Mouse (Mus musculus) T-helper 2 cell (primary cell): ENCODE results near the gene Crybb2.

Experiments
- in situ Hi-C: fragments of 300-600 bp; cut with MboI, MseI; formaldehyde crosslinking; loops from one replicate; pipeline ENCODE4 v1.15.1; 2025; ENCODE audit warnings: high pct_unique_total_duplicates

Gene Crybb2

GRCm38 (mm10) chr5:113091162-113091561 is 21.2 kb upstream of the Crybb2 start:
- in situ Hi-C loops = no loop called here

DNA sequence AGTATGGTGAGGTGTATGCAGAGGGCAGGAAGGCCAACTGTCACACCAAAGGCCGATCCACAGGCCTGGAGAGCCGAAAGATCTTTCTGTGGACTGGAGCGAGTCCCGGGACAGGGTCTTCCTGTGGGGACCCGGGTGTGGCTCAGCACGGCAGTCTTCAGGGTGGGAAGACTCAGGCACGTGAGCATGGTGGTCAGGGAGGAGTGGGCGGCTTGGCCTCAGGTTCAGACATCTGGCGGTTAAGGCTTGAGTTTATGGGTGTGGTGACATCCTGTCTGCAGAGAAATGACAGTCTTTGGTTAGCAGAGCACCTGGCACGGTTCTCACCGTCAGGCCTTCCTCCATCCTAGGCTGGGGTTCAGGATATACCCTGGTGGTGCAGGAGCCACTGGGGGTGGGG is 20.8 kb upstream of the Crybb2 start:
- in situ Hi-C loops = no loop called here

DNA sequence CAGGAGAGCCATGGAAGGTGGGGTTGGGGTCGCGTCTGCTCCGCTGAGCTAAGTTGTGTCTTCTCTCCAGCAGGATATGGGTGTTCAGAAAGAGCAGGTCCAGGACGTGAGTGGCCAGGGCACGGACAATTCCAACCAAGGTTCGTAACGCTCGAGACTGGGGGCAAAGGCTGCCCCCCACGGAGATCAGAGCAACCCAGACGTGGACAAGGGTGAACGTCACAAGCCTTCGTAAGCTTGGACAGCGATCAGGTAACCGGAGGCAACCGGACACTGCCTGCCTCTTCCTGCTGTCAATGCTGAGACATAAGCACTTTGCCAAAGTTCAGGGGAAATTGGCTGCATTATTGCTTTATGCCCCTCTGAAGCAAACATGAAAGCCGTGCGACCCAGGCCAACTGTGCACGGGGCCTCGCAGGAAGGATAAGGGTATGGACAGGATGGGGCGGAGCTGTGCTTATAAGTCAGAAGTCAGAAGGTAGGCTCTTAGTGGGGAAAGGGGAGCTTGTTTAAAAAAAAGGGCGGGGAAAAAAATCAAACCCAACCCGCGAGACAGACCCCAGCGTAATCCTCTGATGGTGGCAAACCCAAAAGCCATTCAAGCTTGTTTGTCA is 20.3 kb upstream of the Crybb2 start:
- in situ Hi-C loops = no loop called here

- in situ Hi-C loops = no loop called here
These were observed 17.5 kb upstream of the Crybb2 start for GRCm38 (mm10) chr5:113087465-113087864.

- in situ Hi-C loops = no loop called here
These were observed 17.1 kb upstream of the Crybb2 start for GRCm38 (mm10) chr5:113086990-113087389.

DNA sequence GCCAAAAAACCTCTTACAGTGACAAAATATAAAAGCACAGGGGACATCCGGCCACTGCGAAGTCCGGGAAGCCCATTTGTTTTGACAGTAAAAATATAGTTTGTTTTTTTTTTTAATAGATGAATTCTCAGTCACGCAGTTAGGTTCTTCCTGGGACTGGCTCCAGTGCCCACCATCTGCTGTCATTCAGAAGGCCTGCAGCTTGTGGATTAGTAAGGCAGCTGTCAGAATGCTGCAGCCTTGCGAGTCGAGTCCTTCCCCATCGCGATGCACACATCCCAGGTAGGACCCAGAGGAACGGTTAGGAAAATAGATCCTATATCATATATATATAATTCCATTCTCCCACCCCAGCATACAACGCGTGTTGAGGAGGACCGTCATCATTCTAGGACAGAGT is 16.5 kb upstream of the Crybb2 start:
- in situ Hi-C loops = no loop called here

DNA sequence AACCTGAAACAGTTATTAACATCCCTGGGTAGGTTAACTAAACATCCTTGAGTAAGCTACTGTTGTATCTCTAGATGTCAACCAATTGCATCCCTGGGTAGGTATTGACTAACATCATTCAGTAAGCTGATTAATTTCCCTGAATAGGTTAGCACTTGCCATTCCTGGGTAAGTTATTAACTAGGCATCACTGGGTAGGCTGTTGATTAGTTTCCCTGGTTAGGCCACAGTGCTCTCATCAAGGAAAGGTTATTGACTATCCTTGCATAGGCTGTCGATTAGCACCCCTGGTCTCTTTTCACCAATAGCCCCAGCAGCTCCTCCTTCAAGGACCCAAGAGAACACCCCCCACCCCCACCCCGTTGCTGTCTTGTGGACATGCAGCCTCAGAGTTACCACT is 16.0 kb upstream of the Crybb2 start:
- in situ Hi-C loops = no loop called here

GRCm38 (mm10) chr5:113084309-113084708 is 14.4 kb upstream of the Crybb2 start:
- in situ Hi-C loops = no loop called here

- in situ Hi-C loops = no loop called here
These were observed 12.6 kb upstream of the Crybb2 start for GRCm38 (mm10) chr5:113082356-113083168.

DNA sequence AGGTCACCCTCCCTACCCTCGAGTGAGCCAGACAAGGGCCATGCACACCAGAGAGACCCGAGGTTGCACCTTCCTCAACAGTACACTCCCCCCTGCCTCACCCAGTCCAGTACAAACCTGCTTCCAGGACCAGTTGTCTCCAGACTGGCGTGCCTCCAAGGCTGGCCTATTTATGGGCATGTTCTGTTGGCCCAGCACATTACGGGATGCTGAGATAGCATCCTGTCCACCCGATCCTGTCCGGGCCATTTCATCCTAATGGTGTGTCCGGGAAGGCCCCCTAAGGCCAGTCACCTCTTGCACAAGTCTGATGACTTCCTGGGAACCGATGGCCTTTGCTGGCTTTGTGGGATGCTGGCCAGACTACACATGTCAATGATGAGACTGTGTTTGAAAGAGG is 11.5 kb upstream of the Crybb2 start, which contains the start of gene Crybb3:
Gene Crybb3 (minus strand): TSS at position 146 of the 400 bp plus-strand sequence.
- in situ Hi-C loops = no loop called here

DNA sequence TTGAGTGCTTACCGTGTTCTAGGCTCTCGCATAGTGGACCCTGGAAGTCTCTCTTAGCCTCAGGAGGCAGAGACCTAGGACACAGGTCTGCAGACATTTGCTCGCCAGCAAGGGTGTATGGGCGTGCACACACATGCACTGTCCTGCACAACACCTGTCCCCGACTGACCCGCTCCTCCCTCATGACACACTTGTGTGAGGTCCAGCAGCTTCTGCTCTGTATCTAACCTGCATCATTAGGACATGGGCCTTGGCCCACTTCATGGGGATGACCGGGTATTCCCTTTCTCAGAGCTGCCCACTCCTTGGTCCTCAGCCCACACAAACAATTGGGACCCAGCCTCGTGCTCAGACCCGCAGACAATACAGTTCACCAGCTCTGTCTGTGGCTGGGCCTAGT is 11.1 kb upstream of the Crybb2 start:
- in situ Hi-C loops = no loop called here

- in situ Hi-C loops = no loop called here
These were observed 9.9 kb upstream of the Crybb2 start for GRCm38 (mm10) chr5:113079783-113080182.

DNA sequence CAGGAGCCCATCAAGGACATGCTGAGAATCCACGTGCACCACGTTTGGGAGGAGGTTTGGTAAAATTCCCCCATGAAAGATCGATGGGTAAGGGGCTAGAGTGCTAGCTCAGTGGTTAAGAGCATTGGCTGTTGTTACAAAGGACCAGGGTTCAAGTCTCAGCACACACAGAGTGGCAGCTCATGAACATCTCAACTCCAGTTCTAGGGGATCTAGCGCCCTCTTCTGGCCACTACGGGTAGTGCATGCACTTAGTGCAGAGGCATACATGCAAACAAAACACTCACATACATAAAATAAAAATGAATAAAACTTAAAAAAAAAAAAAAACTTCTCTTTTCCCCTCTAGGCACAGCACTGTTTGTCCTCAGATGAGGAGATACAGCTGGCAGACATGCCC is 8.8 kb upstream of the Crybb2 start:
- in situ Hi-C loops = no loop called here

DNA sequence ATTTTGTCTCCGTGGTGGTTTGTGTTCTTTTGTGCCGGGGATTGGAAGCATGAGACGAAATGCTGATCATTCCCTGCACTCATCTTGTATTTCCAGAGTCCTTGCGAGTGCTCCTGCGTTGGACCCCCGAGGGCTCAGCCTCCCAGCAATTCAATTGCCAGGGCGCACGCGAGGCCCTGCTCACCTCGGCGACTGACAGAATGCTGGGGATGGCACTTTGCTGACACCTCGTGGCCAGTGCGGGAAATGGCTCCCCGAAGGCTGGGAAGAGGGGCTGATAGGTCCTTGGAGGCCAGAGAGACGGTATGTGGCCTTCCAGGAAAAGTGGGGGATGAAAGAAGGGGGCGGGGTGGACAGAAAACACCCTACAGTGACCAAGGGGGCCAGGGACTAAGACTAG is 15.6 kb downstream of the Crybb2 start:
- in situ Hi-C loops = loop anchor here (5.0 kb wide), 1 partner anchor 177 kb away; no protein-coding TSS in a partner anchor

GRCm38 (mm10) chr5:113050581-113051185 is 19.2 kb downstream of the Crybb2 start:
- in situ Hi-C loops = loop anchor here (5.0 kb wide), 1 partner anchor 173 kb away; no protein-coding TSS in a partner anchor

- in situ Hi-C loops = loop anchor here (5.0 kb wide), 1 partner anchor 173 kb away; no protein-coding TSS in a partner anchor
These were observed 20.0 kb downstream of the Crybb2 start for GRCm38 (mm10) chr5:113049876-113050275.

- in situ Hi-C loops = no loop called here
These were observed 24.2 kb downstream of the Crybb2 start for GRCm38 (mm10) chr5:113045511-113046273.

DNA sequence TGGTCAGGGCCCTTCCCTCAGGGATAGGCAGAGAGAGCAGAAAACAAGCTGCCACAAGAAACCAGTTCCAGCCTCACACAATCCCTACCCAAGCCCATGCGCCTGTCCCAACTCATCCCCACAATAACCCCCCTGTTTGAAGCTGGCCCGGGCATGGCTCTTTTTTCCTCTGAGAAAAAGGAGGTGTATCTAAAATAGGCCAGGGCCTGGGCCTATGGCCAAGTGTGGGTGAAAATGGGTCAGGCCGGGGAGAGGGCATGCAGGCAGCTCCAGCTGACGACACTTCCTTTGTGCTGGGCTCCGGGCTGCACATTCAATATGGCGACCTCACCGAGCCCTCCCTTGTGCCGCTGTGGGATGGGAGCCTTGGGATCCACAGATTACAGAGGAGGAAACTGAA is 26.4 kb downstream of the Crybb2 start:
- in situ Hi-C loops = no loop called here

DNA sequence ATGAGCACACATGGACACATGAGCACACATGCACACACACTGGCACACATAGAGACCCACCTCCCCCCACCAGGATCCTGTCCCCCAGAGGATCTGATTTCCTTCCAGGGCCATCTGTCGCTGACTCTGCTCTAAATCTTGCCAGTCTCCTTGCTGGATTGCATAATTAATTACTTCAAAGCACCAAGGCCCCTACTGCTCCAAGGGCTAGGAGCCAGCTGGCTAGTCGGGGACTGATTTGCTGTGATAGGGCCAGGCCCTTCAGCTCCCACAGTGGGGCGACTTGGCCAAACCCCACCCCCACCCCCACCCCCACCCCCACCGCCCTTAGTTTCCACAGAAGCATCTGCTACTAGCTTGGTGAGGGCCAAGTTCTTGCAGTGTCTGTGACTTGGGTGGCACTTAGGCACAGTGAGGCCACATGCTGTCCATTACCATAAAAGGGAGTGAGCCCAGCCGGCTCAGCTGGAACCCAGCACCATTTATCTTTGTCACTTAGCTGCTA is 28.3 kb downstream of the Crybb2 start:
- in situ Hi-C loops = no loop called here

DNA sequence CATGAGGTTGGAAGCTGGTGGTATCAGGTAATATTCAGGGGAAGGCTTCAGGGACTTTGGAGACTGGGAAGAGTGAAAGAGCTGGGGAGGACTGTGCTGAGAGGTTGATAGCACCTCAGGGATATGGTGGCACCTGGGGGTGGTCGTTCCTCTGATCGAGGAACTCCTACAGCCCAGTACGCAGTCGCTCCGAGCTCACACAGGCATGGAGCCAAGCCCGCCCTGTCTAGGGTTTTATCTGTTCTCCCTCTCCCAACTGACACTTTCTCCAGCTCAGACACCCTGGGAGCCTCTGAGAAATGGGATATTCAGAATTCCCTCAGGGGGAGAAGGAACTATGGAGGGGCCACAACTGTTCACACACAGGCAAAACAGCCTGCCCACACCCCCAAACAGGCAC is 29.1 kb downstream of the Crybb2 start:
- in situ Hi-C loops = no loop called here

DNA sequence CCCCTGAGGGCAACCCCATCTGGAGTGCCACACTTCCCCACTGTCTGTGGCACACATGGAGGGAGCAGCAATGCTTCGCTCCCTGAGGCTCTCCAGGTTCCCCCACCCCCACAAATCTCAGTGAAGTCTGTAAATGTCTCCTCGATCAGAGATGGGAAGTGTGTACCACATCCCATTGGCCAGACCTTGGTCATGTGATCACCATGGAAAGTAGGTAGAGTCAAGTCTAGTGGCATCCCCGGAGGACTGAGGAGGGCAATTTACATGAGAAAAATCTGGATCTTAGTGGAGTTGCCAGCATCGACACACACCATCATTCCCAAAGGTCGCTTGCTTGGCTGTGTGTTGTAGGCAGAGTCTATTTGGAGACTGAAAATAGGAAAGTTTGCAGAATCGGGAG is 31.3 kb downstream of the Crybb2 start:
- in situ Hi-C loops = no loop called here
